Mouse (Mus musculus) midbrain, embryonic 12.5 days (tissue): ENCODE results near the gene Sv2b. TPM values are rescaled to one million over a fixed set of nuclear protein-coding genes. Genes with fewer than 3 reads are reported as not detected.
"Not testable (repeated sequence)": the region's sequence is repeated elsewhere in the genome, so short reads cannot be mapped to it uniquely, and the experiment has no call there.

Experiments
- ATAC-seq: fragments of 200-750 bp; cut with Nextera tagmentation; 2 replicates; pipeline ENCODE4 v1.8.0; 2017; ENCODE audit warnings: low read depth, moderate TSS enrichment, moderate library complexity; ENCODE audit not compliant: low FRiP score
- H3K27ac ChIP-seq: fragments of 300-500 bp; sonication (generic); replicated peaks from 2 replicates; pipeline ENCODE4 v1.5.1; 2016; ENCODE audit warnings: mild to moderate bottlenecking
- H3K27me3 ChIP-seq: fragments of 300-500 bp; sonication (generic); 2 replicates; pipeline ENCODE4 v1.6.1; 2016; ENCODE audit warnings: mild to moderate bottlenecking
- H3K36me3 ChIP-seq: fragments of 300-500 bp; sonication (generic); 2 replicates; pipeline ENCODE4 v1.6.1; 2016
- H3K4me1 ChIP-seq: fragments of 300-500 bp; sonication (generic); 2 replicates; pipeline ENCODE4 v1.6.1; 2016
- H3K4me2 ChIP-seq: fragments of 300-500 bp; sonication (generic); replicated peaks from 2 replicates; pipeline ENCODE4 v1.6.1; 2016; ENCODE audit warnings: mild to moderate bottlenecking, moderate library complexity
- H3K4me3 ChIP-seq: fragments of 300-500 bp; sonication (generic); 2 replicates; pipeline ENCODE4 v1.5.1; 2016; ENCODE audit warnings: mild to moderate bottlenecking
- H3K9ac ChIP-seq: fragments of 300-500 bp; sonication (generic); replicated peaks from 2 replicates; pipeline ENCODE4 v1.6.1; 2016; ENCODE audit warnings: mild to moderate bottlenecking, moderate library complexity
- H3K9me3 ChIP-seq: fragments of 300-500 bp; sonication (generic); 2 replicates; pipeline ENCODE4 v1.6.1; 2016; ENCODE audit warnings: mild to moderate bottlenecking
- WGBS: fragments of 180-500 bp; shearing (Covaris S2); methylation state at CpG from one replicate; pipeline ENCODE4 v1.1.7; 2016; 5-methylcytosine and 5-hydroxymethylcytosine counted together
- polyA plus RNA-seq: library from polyadenylated mRNA; unstranded; fragments of >200 nt; fragmentation: Nextera tagmentation; extraction: Ambion mirVana; gene quantifications from 2 replicates; pipeline ENCODE4 v1.2.1, GENCODE M21; 2016

Gene Sv2b
- 2.2 and 2.7 TPM in 2 replicates for polyA plus RNA-seq

GRCm38 (mm10) chr7:75308457-75309312 is at the start of gene Sv2b:
Sv2b (minus strand) TSS chr7:75309262.
- WGBS: under 1% methylated on average over 46 of the region's 46 CpGs

GRCm38 (mm10) chr7:75358284-75358851 is 49.3 kb upstream of the Sv2b start:
- no peak overlapping the region for H3K9ac ChIP-seq
- H3K27ac ChIP-seq: no peak overlapping the region
- no peaks in the 10 kb centered on the region for H3K27me3 ChIP-seq
- ATAC-seq: no peak
- 38% methylated on average over 4 of the region's 4 CpGs for WGBS
- H3K9me3 ChIP-seq: no peaks in the 10 kb centered on the region
- no peaks in the 10 kb centered on the region for H3K36me3 ChIP-seq
- no peak overlapping the region for H3K4me3 ChIP-seq
- H3K4me1 ChIP-seq: 0 out of 2 replicates have a peak, but pooled peaks cover 5% of the 10 kb centered on the region
- H3K4me2 ChIP-seq: no peak overlapping the region

More at GRCm38 (mm10) chr7:75308457-75309312, at the start of gene Sv2b:
- peak within 1 kb of the TSS; percentile 92 for H3K4me2 ChIP-seq
- peak; percentile 34; the same call in 1 of the 2 replicates for ATAC-seq
- peak within 1 kb of the TSS; percentile 48 for H3K4me3 ChIP-seq
- no peaks in the 10 kb centered on the region for H3K36me3 ChIP-seq
- H3K27ac ChIP-seq: no peak within 1 kb of the TSS
- H3K4me1 ChIP-seq: peaks cover 15% of the 10 kb centered on the region; the same call in 1 of the 2 replicates
- H3K9me3 ChIP-seq: no peaks in the 10 kb centered on the region
- H3K27me3 ChIP-seq: peaks cover 60% of the 10 kb centered on the region
- peak within 1 kb of the TSS; percentile 49 for H3K9ac ChIP-seq

GRCm38 (mm10) chr7:75355521-75355920 is 46.5 kb upstream of the Sv2b start:
- Histone ChIP-seq H3K9ac (no peak overlapping the region), H3K4me1 (no peaks in the 10 kb centered on the region), H3K27ac (no peak overlapping the region), H3K9me3 (no peaks in the 10 kb centered on the region), H3K36me3 (no peaks in the 10 kb centered on the region), H3K27me3 (no peaks in the 10 kb centered on the region), H3K4me3 (no peak overlapping the region), H3K4me2 (no peak overlapping the region)
- 80% methylated on average over 2 of the region's 2 CpGs for WGBS
- ATAC-seq: no peak

- H3K4me3 ChIP-seq: no peak overlapping the region
- H3K4me2 ChIP-seq: no peak overlapping the region
- H3K36me3 ChIP-seq: no peaks in the 10 kb centered on the region
- 69% methylated on average over 1 of the region's 1 CpGs for WGBS
- H3K27ac ChIP-seq: no peak overlapping the region
- H3K9ac ChIP-seq: no peak overlapping the region
- no peak for ATAC-seq
- no peaks in the 10 kb centered on the region for H3K4me1 ChIP-seq
- no peaks in the 10 kb centered on the region for H3K9me3 ChIP-seq
- H3K27me3 ChIP-seq: no peaks in the 10 kb centered on the region
Measured at GRCm38 (mm10) chr7:75352777-75353374, 43.8 kb upstream of the Sv2b start.

GRCm38 (mm10) chr7:75350172-75350571 is 41.1 kb upstream of the Sv2b start:
- no peaks in the 10 kb centered on the region for H3K27me3 ChIP-seq
- 71% methylated on average over 2 of the region's 2 CpGs for whole genome bisulfite sequencing
- H3K4me1 ChIP-seq: no peaks in the 10 kb centered on the region
- no peak for ATAC-seq
- no peaks in the 10 kb centered on the region for H3K9me3 ChIP-seq
- no peak overlapping the region for H3K4me3 ChIP-seq
- H3K36me3 ChIP-seq: no peaks in the 10 kb centered on the region
- H3K27ac ChIP-seq: no peak overlapping the region
- no peak overlapping the region for H3K9ac ChIP-seq
- H3K4me2 ChIP-seq: no peak overlapping the region

- H3K4me2 ChIP-seq: no peak overlapping the region
- ATAC-seq: no peak
- H3K4me3 ChIP-seq: no peak overlapping the region
- H3K27ac ChIP-seq: no peak overlapping the region
- H3K9me3 ChIP-seq: no peaks in the 10 kb centered on the region
- H3K36me3 ChIP-seq: no peaks in the 10 kb centered on the region
- WGBS: 48% methylated on average over 3 of the region's 3 CpGs
- H3K9ac ChIP-seq: no peak overlapping the region
- H3K27me3 ChIP-seq: no peaks in the 10 kb centered on the region
- H3K4me1 ChIP-seq: peaks cover 18% of the 10 kb centered on the region
Measured at GRCm38 (mm10) chr7:75332311-75332710, 23.2 kb upstream of the Sv2b start.

- H3K4me2 ChIP-seq: no peak overlapping the region
- H3K4me1 ChIP-seq: peaks cover 18% of the 10 kb centered on the region
- no peaks in the 10 kb centered on the region for H3K27me3 ChIP-seq
- peak overlapping the region; percentile 54; the same call in 1 of the 2 replicates for H3K27ac ChIP-seq
- no peak for ATAC-seq
- H3K9me3 ChIP-seq: no peaks in the 10 kb centered on the region
- no peak overlapping the region for H3K9ac ChIP-seq
- no peaks in the 10 kb centered on the region for H3K36me3 ChIP-seq
- WGBS: 60% methylated on average over 3 of the region's 3 CpGs
- H3K4me3 ChIP-seq: no peak overlapping the region
Measured at GRCm38 (mm10) chr7:75329740-75330142, 20.7 kb upstream of the Sv2b start.

- ATAC-seq: peak; percentile 71
- no peak overlapping the region for H3K4me3 ChIP-seq
- peak overlapping the region; percentile 49; the same call in 1 of the 2 replicates for H3K27ac ChIP-seq
- H3K36me3 ChIP-seq: no peaks in the 10 kb centered on the region
- H3K4me2 ChIP-seq: no peak overlapping the region
- no peaks in the 10 kb centered on the region for H3K9me3 ChIP-seq
- H3K27me3 ChIP-seq: no peaks in the 10 kb centered on the region
- peaks cover 18% of the 10 kb centered on the region for H3K4me1 ChIP-seq
- 51% methylated on average over 3 of the region's 3 CpGs for WGBS
- H3K9ac ChIP-seq: no peak overlapping the region
Measured at GRCm38 (mm10) chr7:75328721-75329362, 19.8 kb upstream of the Sv2b start.

- WGBS: 88% methylated on average over 1 of the region's 1 CpGs
- Histone ChIP-seq H3K4me3 (no peak overlapping the region), H3K9ac (no peak overlapping the region), H3K27me3 (no peaks in the 10 kb centered on the region), H3K4me1 (peaks cover 18% of the 10 kb centered on the region), H3K36me3 (no peaks in the 10 kb centered on the region), H3K27ac (no peak overlapping the region), H3K9me3 (no peaks in the 10 kb centered on the region), H3K4me2 (no peak overlapping the region)
- ATAC-seq: no peak
Measured at GRCm38 (mm10) chr7:75325273-75325672, 16.2 kb upstream of the Sv2b start.

GRCm38 (mm10) chr7:75322742-75323141 is 13.7 kb upstream of the Sv2b start:
- WGBS: 93% methylated on average over 3 of the region's 3 CpGs
- not testable (repeated sequence) for ATAC-seq, H3K36me3 ChIP-seq, H3K4me2 ChIP-seq, H3K9me3 ChIP-seq, H3K9ac ChIP-seq, H3K27me3 ChIP-seq, H3K4me1 ChIP-seq, H3K27ac ChIP-seq, H3K4me3 ChIP-seq

- Histone ChIP-seq H3K4me3 (no peak overlapping the region), H3K4me2 (no peak overlapping the region), H3K36me3 (no peaks in the 10 kb centered on the region), H3K9ac (no peak overlapping the region), H3K9me3 (no peaks in the 10 kb centered on the region), H3K27ac (no peak overlapping the region), H3K27me3 (no peaks in the 10 kb centered on the region), H3K4me1 (no peaks in the 10 kb centered on the region)
- no peak for ATAC-seq
Measured at GRCm38 (mm10) chr7:75320009-75320408, 10.9 kb upstream of the Sv2b start.

GRCm38 (mm10) chr7:75318320-75318719 is 9.3 kb upstream of the Sv2b start:
- ATAC-seq: no peak
- 83% methylated on average over 1 of the region's 1 CpGs for WGBS
- H3K9me3 ChIP-seq: no peaks in the 10 kb centered on the region
- H3K36me3 ChIP-seq: no peaks in the 10 kb centered on the region
- H3K9ac ChIP-seq: no peak overlapping the region
- no peak overlapping the region for H3K4me2 ChIP-seq
- H3K27me3 ChIP-seq: no peaks in the 10 kb centered on the region
- H3K4me3 ChIP-seq: no peak overlapping the region
- no peak overlapping the region for H3K27ac ChIP-seq
- H3K4me1 ChIP-seq: no peaks in the 10 kb centered on the region
